Mouse (Mus musculus) lung, embryonic 16.5 days (tissue): ENCODE measurements around the gene Gprin1. TPM values are rescaled to one million over a fixed set of nuclear protein-coding genes. Genes with fewer than 3 reads are reported as not detected.

Experiments used
- ATAC-seq: fragments of 200-750 bp; cut with Nextera tagmentation; 2 replicates; pipeline ENCODE4 v1.8.0; 2017; ENCODE audit warnings: low read depth, mild to moderate bottlenecking, moderate library complexity
- H3K27ac ChIP-seq: fragments of 300-500 bp; sonication (generic); 2 replicates; pipeline ENCODE4 v1.5.1; 2014; ENCODE audit warnings: mild to moderate bottlenecking, control low read depth, low read length
- H3K27me3 ChIP-seq: fragments of 300-500 bp; sonication (generic); 2 replicates; pipeline ENCODE4 v1.6.1; 2014; ENCODE audit warnings: low read depth, low read length, mixed read lengths; ENCODE audit not compliant: control insufficient read depth, insufficient read depth
- H3K36me3 ChIP-seq: fragments of 300-500 bp; sonication (generic); 2 replicates; pipeline ENCODE4 v1.6.1; 2014; ENCODE audit warnings: low read length; ENCODE audit not compliant: control insufficient read depth, insufficient read depth
- H3K4me1 ChIP-seq: fragments of 300-500 bp; sonication (generic); replicated peaks from 2 replicates; pipeline ENCODE4 v1.6.1; 2014; ENCODE audit warnings: low read length, mixed read lengths; ENCODE audit not compliant: control insufficient read depth, insufficient read depth
- H3K4me2 ChIP-seq: fragments of 300-500 bp; sonication (generic); 2 replicates; pipeline ENCODE4 v1.6.1; 2014; ENCODE audit warnings: low read depth, low read length, control low read depth
- H3K4me3 ChIP-seq: fragments of 300-500 bp; sonication (generic); 2 replicates; pipeline ENCODE4 v1.5.1; 2014; ENCODE audit warnings: mild to moderate bottlenecking, low read length, control low read depth
- H3K9ac ChIP-seq: fragments of 300-500 bp; sonication (generic); 2 replicates; pipeline ENCODE4 v1.6.1; 2014; ENCODE audit warnings: low read length, control low read depth
- H3K9me3 ChIP-seq: fragments of 300-500 bp; sonication (generic); 2 replicates; pipeline ENCODE4 v1.6.1; 2016; ENCODE audit warnings: low read length; ENCODE audit not compliant: control insufficient read depth
- WGBS: fragments of 180-500 bp; shearing (Covaris S2); extraction: QIAGEN DNeasy Blood & Tissue Kit; methylation state at CpG from one replicate; pipeline ENCODE4 v1.1.7; 2014; 5-methylcytosine and 5-hydroxymethylcytosine counted together
- polyA plus RNA-seq: library from polyadenylated mRNA; unstranded; fragments of >200 nt; fragmentation: Nextera tagmentation; extraction: Ambion mirVana; gene quantifications from 2 replicates; pipeline ENCODE4 v1.2.1, GENCODE M21; 2015

The Gprin1 gene
- polyA plus RNA-seq, 1 experiment from 2014 or later = 0.05 TPM

DNA sequence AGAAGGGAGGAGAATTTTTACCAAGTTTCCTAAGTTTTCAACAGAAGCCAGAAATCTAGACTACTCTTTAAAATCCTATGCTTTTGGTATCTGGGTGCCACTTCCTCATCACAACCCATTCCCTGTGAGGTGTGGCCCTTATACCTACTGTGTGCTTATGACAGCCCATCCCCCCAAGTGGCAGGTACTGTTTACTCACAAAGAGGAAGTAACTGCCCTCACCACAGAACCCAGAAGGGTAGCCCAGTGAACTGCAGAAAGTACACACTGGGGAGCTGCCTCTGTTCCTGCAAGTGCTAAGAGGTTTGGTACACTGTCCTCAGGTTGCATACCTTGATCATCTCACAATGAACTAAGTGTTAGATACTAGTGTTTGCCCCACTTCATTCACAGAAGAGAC is 57.9 kb downstream of the Gprin1 start:
- H3K9me3 ChIP-seq = no peaks in the 10 kb centered on the region
- H3K27ac ChIP-seq = no peak overlapping the region
- peak overlapping the region; percentile 83; the same call in 1 of the 2 replicates for H3K4me2 ChIP-seq
- ATAC-seq = no peak
- H3K9ac ChIP-seq = no peak overlapping the region; the same call in 1 of the 2 replicates
- peaks cover 25% of the 10 kb centered on the region for H3K4me1 ChIP-seq
- H3K36me3 ChIP-seq = no peaks in the 10 kb centered on the region
- H3K4me3 ChIP-seq = peak overlapping the region; percentile 80; the same call in 1 of the 2 replicates
- no peaks in the 10 kb centered on the region for H3K27me3 ChIP-seq

DNA sequence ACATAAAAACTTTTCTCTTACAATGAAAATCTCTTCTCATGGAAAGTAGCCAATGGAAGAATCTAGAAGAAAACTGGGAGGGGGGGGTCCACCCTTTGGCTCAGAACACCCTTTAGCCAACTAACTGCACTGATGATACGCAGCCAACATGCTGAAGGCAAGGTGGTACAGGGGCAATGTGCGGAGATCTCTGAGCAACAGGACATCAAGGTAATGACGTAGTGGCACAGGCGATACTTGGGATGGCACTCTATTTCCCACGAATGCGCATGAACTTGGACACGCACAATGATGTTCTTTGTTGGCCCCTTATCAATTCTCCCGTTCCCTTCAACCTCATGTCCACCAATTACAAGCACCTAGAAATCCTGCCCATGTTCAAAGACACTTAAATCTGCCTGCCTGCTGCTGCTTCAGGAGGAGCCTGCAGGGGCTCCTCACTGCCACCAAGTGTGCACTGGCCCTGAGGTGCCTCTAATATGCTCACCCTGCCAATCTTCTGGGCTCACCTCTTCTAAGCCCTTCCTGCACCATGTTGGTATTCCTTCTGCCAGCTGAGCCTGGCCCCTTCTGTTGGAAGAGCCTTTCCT is 59.4 kb downstream of the Gprin1 start:
- no peak for ATAC-seq
- Histone ChIP-seq H3K9me3 (no peaks in the 10 kb centered on the region), H3K36me3 (no peaks in the 10 kb centered on the region), H3K9ac (no peak overlapping the region), H3K4me3 (no peak overlapping the region), H3K27me3 (no peaks in the 10 kb centered on the region), H3K27ac (no peak overlapping the region), H3K4me2 (no peak overlapping the region), H3K4me1 (peaks cover 35% of the 10 kb centered on the region)
- WGBS = 85% methylated on average over 8 of the region's 8 CpGs

DNA sequence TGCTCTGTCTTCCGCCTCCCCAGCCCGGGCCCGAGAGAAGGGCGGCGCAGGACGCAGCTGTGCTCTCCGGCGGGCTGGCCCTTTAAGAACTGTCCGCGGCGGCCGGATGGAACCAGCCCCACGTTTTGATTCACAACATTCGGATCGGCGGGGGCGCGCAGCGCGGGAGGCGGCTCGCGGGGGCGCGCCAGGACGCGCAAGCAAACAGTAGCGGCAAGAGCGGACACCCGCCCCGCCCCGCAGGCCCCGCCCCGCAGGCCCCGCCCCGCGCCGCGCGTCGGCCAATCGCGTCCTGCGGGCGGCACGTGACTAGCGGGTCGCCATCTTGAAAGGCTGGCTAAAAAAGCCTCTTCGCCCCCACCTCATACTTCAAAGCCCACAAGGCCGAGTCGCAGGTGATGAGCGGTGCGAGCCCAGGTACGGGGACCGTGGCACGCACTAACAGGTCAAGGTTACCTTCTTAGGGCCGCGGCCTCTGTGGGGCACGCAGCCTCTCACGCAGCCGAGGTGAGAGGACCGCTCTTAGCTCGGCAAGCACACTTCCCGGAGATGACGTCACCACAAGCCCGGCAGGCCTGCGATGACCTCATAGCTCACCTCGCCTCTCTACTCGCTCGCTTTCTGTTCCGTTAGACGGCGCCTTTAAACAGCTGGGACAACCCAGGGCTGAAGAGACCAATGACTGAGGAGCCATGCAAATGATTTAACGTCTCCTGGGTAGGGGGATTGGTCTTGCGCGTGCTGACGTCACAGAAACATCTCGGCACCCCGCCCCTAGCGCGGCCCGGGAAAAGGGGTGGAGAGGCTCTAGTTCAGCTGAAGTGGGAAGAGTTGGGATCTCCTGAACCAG is 61.9 kb downstream of the Gprin1 start:
- under 1% methylated on average over 81 of the region's 82 CpGs for WGBS
- peaks cover 38% of the 10 kb centered on the region for H3K4me1 ChIP-seq
- ATAC-seq = peak; percentile 93
- peak overlapping the region; percentile 88 for H3K4me2 ChIP-seq
- no peaks in the 10 kb centered on the region for H3K27me3 ChIP-seq
- H3K9me3 ChIP-seq = no peaks in the 10 kb centered on the region
- H3K36me3 ChIP-seq = peaks cover 10% of the 10 kb centered on the region
- peak overlapping the region; percentile 94 for H3K9ac ChIP-seq
- H3K27ac ChIP-seq = peak overlapping the region; percentile 99
- peak overlapping the region; percentile 90 for H3K4me3 ChIP-seq

DNA sequence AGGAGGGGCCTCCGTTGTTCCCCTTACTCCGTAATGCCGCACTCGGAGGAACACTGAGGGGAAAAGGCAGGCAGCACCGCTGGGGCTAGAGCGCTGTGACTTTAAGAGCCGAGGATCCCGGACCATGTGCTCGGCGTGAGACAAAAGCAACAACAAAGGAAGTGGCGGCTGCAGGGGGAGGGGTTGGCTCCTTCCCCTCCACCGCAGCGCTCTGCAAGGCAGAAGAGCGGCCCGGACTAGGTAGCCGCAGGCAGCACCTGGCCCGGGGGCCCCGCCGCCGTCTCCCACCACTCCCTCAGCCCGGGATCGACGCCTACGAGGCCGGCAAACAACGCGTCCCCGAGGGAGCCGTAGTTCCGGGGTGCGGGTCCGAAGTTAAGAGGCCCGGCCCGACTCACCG is 62.6 kb downstream of the Gprin1 start:
- Histone ChIP-seq H3K36me3 (peaks cover 16% of the 10 kb centered on the region), H3K9ac (peak overlapping the region; percentile 94), H3K27me3 (no peaks in the 10 kb centered on the region), H3K9me3 (no peaks in the 10 kb centered on the region), H3K4me1 (peaks cover 30% of the 10 kb centered on the region), H3K4me3 (peak overlapping the region; percentile 90), H3K4me2 (peak overlapping the region; percentile 88), H3K27ac (peak overlapping the region; percentile 99)
- under 1% methylated on average over 33 of the region's 35 CpGs for WGBS
- ATAC-seq = peak; percentile 72

Other genes with a start within 250 kb of the Gprin1 start
- 7.3 and 8.3 TPM in 2 replicates for gene Simc1, start 246.1 kb downstream of the Gprin1 start, polyA plus RNA-seq
- gene 4833439L19Rik, start 184.4 kb downstream of the Gprin1 start, polyA plus RNA-seq = 129 and 130 TPM in 2 replicates
- 25.3 and 28.6 TPM in 2 replicates for gene Arl10, start 174.9 kb downstream of the Gprin1 start, polyA plus RNA-seq
- 69.2 and 71.2 TPM in 2 replicates for gene Nop16, start 159.8 kb downstream of the Gprin1 start, polyA plus RNA-seq
- gene Higd2a, start 159.7 kb downstream of the Gprin1 start, polyA plus RNA-seq = 189 and 192 TPM in 2 replicates
- gene Cltb, start 138.5 kb downstream of the Gprin1 start, polyA plus RNA-seq = 46.2 and 47.8 TPM in 2 replicates
- gene Faf2, start 128.1 kb downstream of the Gprin1 start, polyA plus RNA-seq = 72.1 and 78.6 TPM in 2 replicates
- 44.7 and 49.4 TPM in 2 replicates for gene Rnf44, start 56.0 kb downstream of the Gprin1 start, polyA plus RNA-seq
- gene Cdhr2, start 48.4 kb downstream of the Gprin1 start, polyA plus RNA-seq = 0.30 TPM in 1 of 2 replicates, not detected in the other
- 0.31 TPM in 1 of 2 replicates, not detected in the other for gene Sncb, start 16.7 kb upstream of the Gprin1 start, polyA plus RNA-seq
- gene Eif4e1b, start 34.1 kb upstream of the Gprin1 start, polyA plus RNA-seq = not detected in 2 replicates
- 19.6 and 21.0 TPM in 2 replicates for gene Tspan17, start 39.5 kb upstream of the Gprin1 start, polyA plus RNA-seq
- gene Unc5a, start 199.5 kb upstream of the Gprin1 start, polyA plus RNA-seq = 4.3 TPM in 2 replicates